15 mouse cellular contexts compared by ENCODE assay signal in genomic region chr8:94262626-94263297, GRCm38 (mm10). TPM values are rescaled to one million over a fixed set of nuclear protein-coding genes. Genes with fewer than 3 reads are reported as not detected.
DNase-seq lines count a peak whose midpoint lies in the region; TF ChIP-seq lines count a peak whose summit lies in the region.
"Had no signal": no experiment of that assay in that cellular context is flagged by ENCODE, and none has a peak within 500 bp of the region (broad histone marks: within the 10 kb centered on the region; RNA-seq: fewer than 3 reads in every experiment).

No protein-coding gene starts in this region.

- TF ChIP-seq CTCF in lung, adult 2 months (IDR thresholded peaks at IDR 0.05; ENCODE audit: insufficient read depth, low read length): no peak

- WGBS in lung, adult 2 months: 67% methylated on average over 3 of the region's 3 CpGs

- peaks cover 2% of the 10 kb centered on the region; the same call in 1 of the 2 replicates for H3K4me1 ChIP-seq in lung, adult 2 months (ENCODE audit: control insufficient read depth, insufficient read depth, low read length)

- DNase-seq in heart, adult 18-20 months: peak; percentile 40 to 57
- no peak for DNase-seq in heart, postnatal 14 days
- DNase-seq in lung, postnatal 36 days: peak; percentile 14
- DNase-seq in lung, adult 2 months: no peak
- DNase-seq in NIH3T3 (ENCODE audit: low read depth): peak; percentile 74
- DNase-seq in skeletal muscle tissue, adult 2 months (ENCODE audit: low read depth, low spot score): peak; percentile 45
- DNase-seq in cerebellum, postnatal 36 days: no peak
- DNase-seq: cerebellum, adult 9-11 months; forebrain, postnatal 0 days; right cerebral cortex, postnatal 14 days; thymus, postnatal 36 days had no signal

- TF ChIP-seq POLR2A in lung, adult 2 months (IDR thresholded peaks at IDR 0.05; ENCODE audit: borderline replicate concordance, extremely low read depth, low read depth, low read length): no peak

- no peak overlapping the region for H3K4me3 ChIP-seq in lung, adult 2 months (replicated peaks; ENCODE audit: extremely low read depth, low read depth, low read length)
- H3K4me3 ChIP-seq: embryonic facial prominence, embryonic 13.5 days; heart, embryonic 10.5 days; hindbrain, embryonic 12.5 days; liver, embryonic 15.5 days had no signal

- intact Hi-C loops in heart, postnatal 14 days (cut with DNase I): no loop called here

RNA-seq across cellular contexts. Expression of gene Nup93, which starts 48.4 kb away (rescaled TPM):
- 10 to 100 TPM; 15.6 to 16.2 TPM for total RNA-seq in heart, adult 18-20 months (2021)
- total RNA-seq in heart, postnatal 14 days (2021): 10 to 100 TPM; 17.3 to 20.2 TPM
- polyA plus RNA-seq in lung, adult 2 months (2012; rRNA removed): 10.7 and 15.9 TPM in 2 replicates

Comparison
In these comparisons a context has a peak if more than half of its experiments do, and no peak if none do; other contexts are left out.
1. DNase-seq: peak in heart, adult 18-20 months (2 of 2), lung, postnatal 36 days (single experiment), NIH3T3 (single experiment) and skeletal muscle tissue, adult 2 months (single experiment); none in heart, postnatal 14 days (0 of 2), lung, adult 2 months (single experiment) and cerebellum, postnatal 36 days (0 of 2).